Mouse (Mus musculus): ENCODE results near the gene Pdgfra.

Pdgfra gene

GRCm38 (mm10) chr5:75214520-75214919 lies 62.4 kb downstream of the Pdgfra start:
- no peak for DNase-seq

GRCm38 (mm10) chr5:75214929-75215328 lies 62.8 kb downstream of the Pdgfra start:
- DNase-seq: no peak

- no peak for DNase-seq
Observed at GRCm38 (mm10) chr5:75215678-75216256, 63.7 kb downstream of the Pdgfra start.

GRCm38 (mm10) chr5:75221610-75222009 lies 69.5 kb downstream of the Pdgfra start:
- DNase-seq: no peak

GRCm38 (mm10) chr5:75222491-75223265 lies 70.6 kb downstream of the Pdgfra start:
- no peak for DNase-seq

- no peak for DNase-seq
Observed at GRCm38 (mm10) chr5:75238363-75238762, 86.3 kb downstream of the Pdgfra start.

- no peak for DNase-seq
Observed at GRCm38 (mm10) chr5:75238928-75239777, 87.1 kb downstream of the Pdgfra start.

- no peak for DNase-seq
Observed at GRCm38 (mm10) chr5:75247070-75247740, 95.1 kb downstream of the Pdgfra start.
